Comparison of ENCODE assay signal across 8 mouse cellular contexts in the genomic region with DNA sequence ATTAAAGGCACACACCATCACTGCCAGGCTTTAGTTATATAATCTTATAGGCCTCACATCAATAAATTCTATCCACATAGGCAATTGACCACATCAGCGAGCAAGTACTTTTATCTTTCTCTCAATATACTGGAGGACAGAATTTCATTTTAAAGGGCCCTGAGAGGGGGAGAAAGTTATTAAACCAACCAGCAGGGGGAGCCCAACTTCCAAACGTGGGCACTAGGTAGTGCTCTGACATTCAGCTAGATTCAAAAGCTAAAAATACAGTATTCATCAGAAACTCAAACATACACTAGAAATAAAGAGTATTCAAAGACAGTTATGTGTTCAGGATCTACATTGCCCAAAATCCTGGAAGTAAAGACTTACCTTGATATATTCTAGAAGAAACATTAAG.
DNase-seq lines count a peak whose midpoint lies in the region; ATAC-seq and TF ChIP-seq lines count a peak whose summit lies in the region.

No protein-coding gene starts in this region.

- peak; percentile 78 for DNase-seq in heart, adult 8-10 months (ENCODE audit: low spot score)
- no peak for DNase-seq in heart, embryonic 10.5 days (ENCODE audit: low spot score)
- peak; percentile 14 to 31 for DNase-seq in adrenal gland, postnatal 4 days (ENCODE audit: low spot score in 2 of 2)
- peak; percentile 50 to 87 for DNase-seq in layer of hippocampus, postnatal 25 days (ENCODE audit: extremely low spot score in 1 of 2, low spot score in 1 of 2)
- DNase-seq in right cerebral cortex, postnatal 4 days: peak; percentile 79

- H3K4me2 ChIP-seq in hindbrain, embryonic 13.5 days: no peak overlapping the region

- WGBS in heart, embryonic 10.5 days: 12% methylated on average over 2 of the region's 2 CpGs
- WGBS in hindbrain, embryonic 13.5 days: 17% methylated on average over 2 of the region's 2 CpGs

- no peaks in the 10 kb centered on the region for H3K4me1 ChIP-seq in heart, embryonic 10.5 days
- H3K4me1 ChIP-seq in embryonic fibroblast, embryonic 13.5 days (ENCODE audit: control insufficient read depth, insufficient read depth, low read length): peaks cover 3% of the 10 kb centered on the region; the same call in 1 of the 2 replicates
- H3K4me1 ChIP-seq in hindbrain, embryonic 13.5 days (replicated peaks): 0 out of 2 replicates have a peak, but pooled peaks cover 3% of the 10 kb centered on the region

- no peaks in the 10 kb centered on the region for H3K9me3 ChIP-seq in heart, embryonic 10.5 days
- H3K9me3 ChIP-seq in hindbrain, embryonic 13.5 days: no peaks in the 10 kb centered on the region

- H3K27ac ChIP-seq in heart, embryonic 10.5 days: no peak overlapping the region
- H3K27ac ChIP-seq in embryonic fibroblast, embryonic 13.5 days (ENCODE audit: insufficient read depth, low read length): no peak overlapping the region
- no peak overlapping the region for H3K27ac ChIP-seq in hindbrain, embryonic 13.5 days

- H3K27me3 ChIP-seq in heart, embryonic 10.5 days (ENCODE audit: insufficient read depth, poor library complexity, severe bottlenecking): no peaks in the 10 kb centered on the region
- no peaks in the 10 kb centered on the region for H3K27me3 ChIP-seq in hindbrain, embryonic 13.5 days

- 0 out of 2 replicates have a peak, but pooled peaks have one; percentile 19 for TF ChIP-seq CTCF in embryonic fibroblast, embryonic 13.5 days (IDR thresholded peaks at IDR 0.05; ENCODE audit: borderline replicate concordance, insufficient read depth, low read length)

- ATAC-seq in hindbrain, embryonic 13.5 days (ENCODE audit: low FRiP score): peak; percentile 61; the same call in 1 of the 2 replicates
- ATAC-seq in megakaryocyte-erythroid progenitor cell, adult 5-6 weeks (replicated peaks; ENCODE audit: low FRiP score, low TSS enrichment, poor library complexity, severe bottlenecking): peak; percentile 87

- TF ChIP-seq POLR2A in embryonic fibroblast, embryonic 13.5 days (IDR thresholded peaks at IDR 0.05; ENCODE audit: low read depth, low read length): no peak

- H3K36me3 ChIP-seq in heart, embryonic 10.5 days: no peaks in the 10 kb centered on the region
- H3K36me3 ChIP-seq in hindbrain, embryonic 13.5 days: no peaks in the 10 kb centered on the region

- H3K9ac ChIP-seq in hindbrain, embryonic 13.5 days: no peak overlapping the region

- no peak overlapping the region for H3K4me3 ChIP-seq in heart, embryonic 10.5 days
- H3K4me3 ChIP-seq in embryonic fibroblast, embryonic 13.5 days (ENCODE audit: insufficient read depth, low read length): no peak overlapping the region
- no peak overlapping the region for H3K4me3 ChIP-seq in hindbrain, embryonic 13.5 days
